Mouse (Mus musculus) intestine, postnatal 0 days (tissue): Measurements from ENCODE around the gene Pygm. TPM values are rescaled to one million over a fixed set of nuclear protein-coding genes. Genes with fewer than 3 reads are reported as not detected.

Source experiments
- ATAC-seq: fragments of 200-750 bp; cut with Nextera tagmentation; 2 replicates; pipeline ENCODE4 v1.8.0; 2017; ENCODE audit warnings: mild to moderate bottlenecking, moderate TSS enrichment, moderate library complexity
- H3K27ac ChIP-seq: fragments of 300-500 bp; sonication (generic); 2 replicates; pipeline ENCODE4 v1.5.1; 2014; ENCODE audit warnings: mild to moderate bottlenecking, low read depth, low read length, moderate library complexity
- H3K27me3 ChIP-seq: fragments of 300-500 bp; sonication (generic); replicated peaks from 2 replicates; pipeline ENCODE4 v1.6.1; 2014; ENCODE audit warnings: low read length, mixed read lengths; ENCODE audit not compliant: control insufficient read depth, insufficient read depth
- H3K36me3 ChIP-seq: fragments of 300-500 bp; sonication (generic); 2 replicates; pipeline ENCODE4 v1.6.1; 2014; ENCODE audit warnings: mild to moderate bottlenecking, moderate library complexity; ENCODE audit not compliant: control insufficient read depth, insufficient read depth
- H3K4me1 ChIP-seq: fragments of 300-500 bp; sonication (generic); replicated peaks from 2 replicates; pipeline ENCODE4 v1.6.1; 2014; ENCODE audit warnings: antibody characterized with exemption, low read length, mixed read lengths; ENCODE audit not compliant: control insufficient read depth, insufficient read depth
- H3K4me2 ChIP-seq: fragments of 300-500 bp; sonication (generic); replicated peaks from 2 replicates; pipeline ENCODE4 v1.6.1; 2014; ENCODE audit warnings: low read depth, mild to moderate bottlenecking, moderate library complexity
- H3K4me3 ChIP-seq: fragments of 300-500 bp; sonication (generic); 2 replicates; pipeline ENCODE4 v1.5.1; 2014; ENCODE audit warnings: low read depth, low read length
- H3K9ac ChIP-seq: fragments of 300-500 bp; sonication (generic); 2 replicates; pipeline ENCODE4 v1.6.1; 2014; ENCODE audit warnings: mild to moderate bottlenecking, low read depth, low read length
- H3K9me3 ChIP-seq: fragments of 300-500 bp; sonication (generic); 2 replicates; pipeline ENCODE4 v1.6.1; 2016; ENCODE audit warnings: mixed run types; ENCODE audit not compliant: control insufficient read depth
- CTCF ChIP-seq: sonication (generic); IDR thresholded peaks from 2 replicates; pipeline ENCODE4 v1.5.1; 2016; ENCODE audit warnings: low read depth, mild to moderate bottlenecking, control low read depth, antibody characterized with exemption, moderate library complexity
- WGBS: fragments of 180-500 bp; shearing (Covaris S2); extraction: QIAGEN DNeasy Blood & Tissue Kit; methylation state at CpG from one replicate; pipeline ENCODE4 v1.1.7; 2014; 5-methylcytosine and 5-hydroxymethylcytosine counted together
- polyA plus RNA-seq: library from polyadenylated mRNA; unstranded; fragments of >200 nt; fragmentation: Nextera tagmentation; extraction: Ambion mirVana; gene quantifications from 2 replicates; pipeline ENCODE4 v1.2.1, GENCODE M21; 2015

Pygm gene
- polyA plus RNA-seq, 1 experiment from 2014 or later = 4.1 TPM

DNA sequence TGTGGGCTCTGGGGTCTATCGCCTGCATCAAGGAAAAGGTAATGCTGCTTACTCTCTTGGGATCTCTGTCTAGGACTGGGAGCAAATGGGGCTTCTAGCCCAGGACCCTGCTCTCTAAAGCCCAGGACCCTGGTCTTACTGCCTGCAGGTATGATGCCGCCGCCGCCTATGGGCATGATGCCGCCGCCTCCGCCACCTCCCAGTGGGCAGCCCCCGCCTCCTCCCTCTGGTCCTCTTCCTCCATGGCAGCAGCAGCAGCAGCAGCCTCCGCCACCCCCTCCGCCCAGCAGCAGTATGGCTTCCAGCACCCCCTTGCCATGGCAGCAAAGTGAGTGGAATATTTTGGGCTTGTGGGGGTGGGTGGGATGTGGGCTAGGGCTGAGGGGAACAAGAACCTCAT, 9.6 kb upstream of the Pygm start:
- Histone ChIP-seq H3K27ac (no peak overlapping the region), H3K36me3 (peaks cover 97% of the 10 kb centered on the region), H3K4me2 (no peak overlapping the region), H3K4me3 (no peak overlapping the region), H3K9me3 (no peaks in the 10 kb centered on the region), H3K4me1 (no peaks in the 10 kb centered on the region), H3K9ac (no peak overlapping the region), H3K27me3 (no peaks in the 10 kb centered on the region)
- ATAC-seq = no peak
- TF ChIP-seq CTCF = no peak
- WGBS = 99% methylated on average over 10 of the region's 10 CpGs

GRCm38 (mm10) chr19:6375423-6376254, 8.6 kb upstream of the Pygm start:
- no peak for TF ChIP-seq CTCF
- H3K4me2 ChIP-seq = no peak overlapping the region
- no peak overlapping the region for H3K9ac ChIP-seq
- WGBS = 91% methylated on average over 37 of the region's 42 CpGs
- no peaks in the 10 kb centered on the region for H3K9me3 ChIP-seq
- ATAC-seq = no peak
- H3K4me1 ChIP-seq = no peaks in the 10 kb centered on the region
- peaks cover 86% of the 10 kb centered on the region for H3K36me3 ChIP-seq
- no peaks in the 10 kb centered on the region for H3K27me3 ChIP-seq
- H3K4me3 ChIP-seq = no peak overlapping the region
- no peak overlapping the region; the same call in 1 of the 2 replicates for H3K27ac ChIP-seq

DNA sequence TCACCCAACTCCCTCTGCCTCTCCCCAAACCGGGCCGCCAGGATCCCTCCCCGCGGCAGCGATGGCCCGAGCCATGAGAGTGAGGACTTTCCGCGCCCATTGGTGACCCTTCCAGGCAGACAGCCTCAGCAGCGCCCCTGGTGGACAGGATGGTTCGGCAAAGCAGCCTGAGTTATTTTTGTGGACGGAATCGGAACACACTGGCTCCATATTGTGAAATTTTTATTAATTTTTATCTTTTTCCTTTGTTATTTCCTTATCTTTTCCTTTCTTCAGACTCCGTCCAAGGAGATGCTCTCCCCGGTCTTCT, 8.0 kb upstream of the Pygm start:
- Histone ChIP-seq H3K27me3 (no peaks in the 10 kb centered on the region), H3K9me3 (no peaks in the 10 kb centered on the region)

DNA sequence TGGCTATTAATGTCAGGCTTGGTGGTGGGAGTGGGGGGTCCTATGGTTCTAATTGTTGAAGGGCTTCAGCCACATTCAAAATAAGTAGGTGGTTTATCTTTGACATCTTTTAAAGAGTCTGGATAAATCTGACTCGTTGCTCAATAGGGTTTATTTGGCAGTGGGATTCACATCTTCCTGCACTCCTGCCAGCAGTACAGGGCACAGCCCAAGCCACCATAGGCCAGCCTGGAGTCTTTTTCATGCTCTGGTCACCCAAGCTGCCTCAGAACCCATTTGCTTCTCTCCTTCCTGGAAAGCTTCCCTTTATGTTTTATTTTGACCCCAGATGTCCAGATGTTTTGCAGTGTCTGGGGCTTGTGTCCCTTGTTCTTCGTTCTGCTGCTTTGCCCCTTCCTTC, 7.6 kb upstream of the Pygm start:
- 69% methylated on average over 2 of the region's 2 CpGs for WGBS
- Histone ChIP-seq H3K36me3 (peaks cover 76% of the 10 kb centered on the region), H3K4me3 (no peak overlapping the region), H3K4me1 (no peaks in the 10 kb centered on the region), H3K27ac (no peak overlapping the region), H3K9me3 (no peaks in the 10 kb centered on the region), H3K27me3 (no peaks in the 10 kb centered on the region), H3K4me2 (no peak overlapping the region), H3K9ac (no peak overlapping the region)
- no peak for ATAC-seq
- no peak for TF ChIP-seq CTCF

More for the DNA sequence above, 8.0 kb upstream of the Pygm start:
- Histone ChIP-seq H3K4me1 (no peaks in the 10 kb centered on the region), H3K4me3 (no peak overlapping the region), H3K27ac (no peak overlapping the region), H3K36me3 (peaks cover 80% of the 10 kb centered on the region), H3K4me2 (no peak overlapping the region), H3K9ac (no peak overlapping the region)
- 72% methylated on average over 14 of the region's 14 CpGs for WGBS
- peak; percentile 80 for TF ChIP-seq CTCF
- ATAC-seq = 0 out of 2 replicates have a peak, but pooled peaks have one; percentile 17

GRCm38 (mm10) chr19:6377327-6378040, 6.7 kb upstream of the Pygm start:
- H3K36me3 ChIP-seq = peaks cover 68% of the 10 kb centered on the region
- WGBS = 79% methylated on average over 11 of the region's 11 CpGs
- TF ChIP-seq CTCF = no peak
- H3K9ac ChIP-seq = no peak overlapping the region
- no peaks in the 10 kb centered on the region for H3K9me3 ChIP-seq
- no peak overlapping the region for H3K4me2 ChIP-seq
- no peak overlapping the region; the same call in 1 of the 2 replicates for H3K27ac ChIP-seq
- ATAC-seq = no peak
- H3K4me3 ChIP-seq = no peak overlapping the region
- no peaks in the 10 kb centered on the region for H3K4me1 ChIP-seq
- H3K27me3 ChIP-seq = no peaks in the 10 kb centered on the region

DNA sequence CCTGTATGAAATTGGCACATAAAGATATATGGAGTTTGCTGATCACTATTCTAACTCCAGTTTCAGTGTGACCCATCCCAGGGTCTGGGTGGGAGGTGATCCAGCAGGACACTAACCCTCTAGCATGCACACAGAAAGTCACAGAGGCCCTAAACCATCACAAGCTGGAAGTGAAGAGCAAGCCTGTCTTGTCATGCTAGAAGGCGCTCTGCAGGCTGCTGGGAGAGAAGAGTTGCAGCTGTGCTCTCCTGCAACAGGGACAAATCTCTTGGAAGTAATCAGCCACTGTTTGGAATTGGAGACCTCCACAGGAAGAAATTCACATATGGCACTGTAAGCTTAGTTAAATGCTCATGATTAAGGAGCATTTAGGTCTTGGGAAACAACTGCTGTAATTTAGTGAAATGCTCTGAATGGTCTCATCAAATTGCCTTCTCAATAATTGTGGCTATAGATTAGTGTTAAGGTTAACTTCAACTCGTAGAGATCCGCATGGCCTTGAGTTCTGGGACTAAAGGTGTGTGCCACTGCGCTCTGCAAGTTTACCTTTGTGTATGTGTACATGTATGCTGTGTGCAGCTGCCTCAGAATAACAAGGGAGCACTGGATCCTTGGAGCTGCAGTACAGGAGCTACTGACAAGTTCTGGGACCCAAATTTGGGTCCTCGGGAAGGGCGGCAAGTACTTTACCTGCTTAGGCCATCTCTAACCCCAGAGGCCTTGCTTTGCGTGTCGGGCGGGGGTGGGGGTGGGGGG, 3.6 kb upstream of the Pygm start:
- no peak overlapping the region for H3K4me3 ChIP-seq
- no peak overlapping the region for H3K27ac ChIP-seq
- no peak overlapping the region for H3K9ac ChIP-seq
- TF ChIP-seq CTCF = no peak
- no peak overlapping the region for H3K4me2 ChIP-seq
- H3K36me3 ChIP-seq = peaks cover 39% of the 10 kb centered on the region
- H3K9me3 ChIP-seq = no peaks in the 10 kb centered on the region
- no peaks in the 10 kb centered on the region; the same call in 1 of the 2 replicates for H3K4me1 ChIP-seq
- ATAC-seq = no peak
- WGBS = 88% methylated on average over 9 of the region's 9 CpGs
- H3K27me3 ChIP-seq = no peaks in the 10 kb centered on the region
